In the genomic region with DNA sequence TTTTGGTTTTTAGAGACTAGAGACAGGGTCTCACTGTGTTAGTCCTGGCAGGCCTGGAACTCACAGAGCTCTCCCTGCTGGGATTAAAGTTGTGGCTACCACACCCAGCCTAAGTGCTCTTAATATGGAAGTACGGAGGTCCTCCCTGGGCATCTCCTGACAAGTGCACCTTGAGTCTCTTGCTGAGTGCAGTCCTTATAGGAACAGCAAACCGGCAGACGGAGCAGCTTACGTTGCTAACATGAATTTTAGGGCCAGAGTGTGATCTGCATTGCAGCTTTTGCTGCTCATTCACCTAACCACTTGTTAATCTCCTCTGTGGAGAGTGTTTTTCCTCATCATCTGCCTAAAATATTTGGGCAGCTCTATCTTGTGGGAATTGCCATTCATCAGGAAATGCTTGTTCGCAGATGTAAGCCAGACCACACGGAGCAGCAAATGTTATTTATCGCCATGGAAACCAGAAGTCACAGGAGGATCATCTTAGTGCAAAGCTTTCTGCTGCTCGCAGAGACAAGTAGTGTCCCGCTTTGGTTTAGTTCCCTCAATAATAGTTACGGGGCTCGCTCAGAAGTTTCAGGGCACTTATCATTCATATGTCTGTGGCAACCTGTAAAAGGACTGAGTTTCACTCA, we compare ENCODE assay signal across 9 mouse cellular contexts.
DNase-seq lines count a peak whose midpoint lies in the region; ATAC-seq and TF ChIP-seq lines count a peak whose summit lies in the region.
"Had no signal": no experiment of that assay in that cellular context is flagged by ENCODE, and none has a peak within 500 bp of the region (broad histone marks: within the 10 kb centered on the region; RNA-seq: fewer than 3 reads in every experiment).

No protein-coding gene starts in this region.

- H3K4me2 ChIP-seq in forebrain, embryonic 12.5 days: no peak overlapping the region
- H3K4me2 ChIP-seq in forebrain, embryonic 11.5 days (ENCODE audit: low read depth, low read length, severe bottlenecking): no peak overlapping the region

- TF ChIP-seq POLR2A in heart, adult 2 months (IDR thresholded peaks at IDR 0.05; ENCODE audit: insufficient read depth, low read depth, low read length): no peak

- DNase-seq in forebrain, embryonic 11.5 days (ENCODE audit: low spot score): no peak
- DNase-seq in MN1 (ENCODE audit: low spot score): peak; percentile 83
- DNase-seq in heart, adult 2 months: peak in 1 of 2 experiments; percentile 37
- peak; percentile 77 for DNase-seq in mesoderm, embryonic 11.5 days (ENCODE audit: low read depth, low spot score)
- DNase-seq in ovary, adult 18-20 months (ENCODE audit: low spot score): no peak
- no peak for DNase-seq in cerebellum, adult 11-12 months
- DNase-seq in spleen, adult 18-20 months: no peak

- no peak overlapping the region for H3K9ac ChIP-seq in forebrain, embryonic 12.5 days
- no peak overlapping the region for H3K9ac ChIP-seq in forebrain, embryonic 11.5 days (ENCODE audit: low read length)
- H3K9ac ChIP-seq in heart, adult 2 months (ENCODE audit: low read depth, low read length): no peak overlapping the region

- TF ChIP-seq EP300 in heart, adult 2 months (IDR thresholded peaks at IDR 0.05; ENCODE audit: insufficient read depth, low read depth, low read length): no peak

- ATAC-seq in forebrain, embryonic 12.5 days (ENCODE audit: low FRiP score): 0 out of 2 replicates have a peak, but pooled peaks have one; percentile 36
- ATAC-seq in forebrain, embryonic 11.5 days (replicated peaks; ENCODE audit: low FRiP score): no peak
- ATAC-seq: activated CD4-positive, CD25-positive, alpha-beta regulatory T cell, adult 4 months had no signal

- H3K27me3 ChIP-seq in forebrain, embryonic 12.5 days: no peaks in the 10 kb centered on the region
- H3K27me3 ChIP-seq in forebrain, embryonic 11.5 days (ENCODE audit: control insufficient read depth, insufficient read depth, low read length): no peaks in the 10 kb centered on the region
- H3K27me3 ChIP-seq in heart, adult 2 months (ENCODE audit: control insufficient read depth, insufficient read depth, low read length): no peaks in the 10 kb centered on the region

- no peaks in the 10 kb centered on the region for H3K9me3 ChIP-seq in forebrain, embryonic 12.5 days
- H3K9me3 ChIP-seq in forebrain, embryonic 11.5 days (ENCODE audit: control insufficient read depth, low read length): no peaks in the 10 kb centered on the region

- H3K79me2 ChIP-seq in heart, adult 2 months (replicated peaks; ENCODE audit: control insufficient read depth, insufficient read depth, low read length): peaks cover 4% of the 10 kb centered on the region

- H3K4me1 ChIP-seq in forebrain, embryonic 12.5 days: peaks cover 35% of the 10 kb centered on the region
- H3K4me1 ChIP-seq in forebrain, embryonic 11.5 days (replicated peaks; ENCODE audit: control insufficient read depth, insufficient read depth, low read length): peaks cover 7% of the 10 kb centered on the region
- peaks cover 5% of the 10 kb centered on the region for H3K4me1 ChIP-seq in heart, adult 2 months (ENCODE audit: control insufficient read depth, insufficient read depth, low read length)

- WGBS in forebrain, embryonic 12.5 days: 46% methylated on average over 11 of the region's 11 CpGs
- WGBS in forebrain, embryonic 11.5 days: 52% methylated on average over 11 of the region's 11 CpGs
- WGBS in heart, adult 2 months: 32% methylated on average over 11 of the region's 11 CpGs

- intact Hi-C loops in heart, adult 2 months (cut with DNase I): no loop called here

- H3K36me3 ChIP-seq in forebrain, embryonic 12.5 days (replicated peaks): peaks cover 10% of the 10 kb centered on the region
- H3K36me3 ChIP-seq in forebrain, embryonic 11.5 days (ENCODE audit: control insufficient read depth, insufficient read depth, low read length): no peaks in the 10 kb centered on the region; the same call in 1 of the 2 replicates
- H3K36me3 ChIP-seq in heart, adult 2 months (ENCODE audit: control insufficient read depth, insufficient read depth, low read length): peaks cover 2% of the 10 kb centered on the region; the same call in 1 of the 2 replicates

- no peak for TF ChIP-seq CTCF in heart, adult 2 months (IDR thresholded peaks at IDR 0.05)

- H3K27ac ChIP-seq in forebrain, embryonic 12.5 days: no peak overlapping the region
- no peak overlapping the region for H3K27ac ChIP-seq in forebrain, embryonic 11.5 days (ENCODE audit: low read depth, low read length)
- H3K27ac ChIP-seq in heart, adult 2 months: peak overlapping the region; percentile 50

- H3K4me3 ChIP-seq in forebrain, embryonic 12.5 days (replicated peaks): no peak overlapping the region
- H3K4me3 ChIP-seq in forebrain, embryonic 11.5 days (ENCODE audit: low read depth, low read length): no peak overlapping the region
- H3K4me3 ChIP-seq in heart, adult 2 months: no peak overlapping the region

Comparison
In these comparisons a context has a peak if more than half of its experiments do, and no peak if none do; other contexts are left out.
1. DNase-seq: peak in MN1 (single experiment) and mesoderm, embryonic 11.5 days (single experiment); none in forebrain, embryonic 11.5 days (single experiment), ovary, adult 18-20 months (single experiment), cerebellum, adult 11-12 months (single experiment) and spleen, adult 18-20 months (0 of 2).